Mouse (Mus musculus): Measurements from ENCODE around the gene Rin1. TPM values are rescaled to one million over a fixed set of nuclear protein-coding genes. Genes with fewer than 3 reads are reported as not detected.

The Rin1 gene
- polyA plus RNA-seq, 1 experiment = 60.2 TPM

GRCm38 (mm10) chr19:5087884-5088728 lies 37.8 kb downstream of the Rin1 start, which contains the start of gene Yif1a:
Gene Yif1a, plus strand, starts transcription at chr19:5088538.
- Histone ChIP-seq H3K4me3 (ENCODE audit: insufficient read depth, low read length) (peak within 1 kb of the TSS; percentile 83), H3K27ac (ENCODE audit: insufficient read depth, low read length) (peak within 1 kb of the TSS; percentile 72), H3K4me1 (ENCODE audit: control insufficient read depth, insufficient read depth, low read length) (no peaks in the 10 kb centered on the region)
- TF ChIP-seq CTCF (IDR thresholded peaks at IDR 0.05; ENCODE audit: borderline replicate concordance, insufficient read depth, low read length) = peak; percentile 47; the same call in 1 of the 2 replicates
- peak; percentile 95 for TF ChIP-seq POLR2A (IDR thresholded peaks at IDR 0.05; ENCODE audit: low read depth, low read length)

GRCm38 (mm10) chr19:5089324-5089723 lies 39.0 kb downstream of the Rin1 start:
- Histone ChIP-seq H3K4me3 (ENCODE audit: insufficient read depth, low read length) (peak overlapping the region; percentile 83), H3K4me1 (ENCODE audit: control insufficient read depth, insufficient read depth, low read length) (0 out of 2 replicates have a peak, but pooled peaks cover 2% of the 10 kb centered on the region), H3K27ac (ENCODE audit: insufficient read depth, low read length) (no peak overlapping the region)
- no peak for TF ChIP-seq POLR2A (IDR thresholded peaks at IDR 0.05; ENCODE audit: low read depth, low read length)
- no peak for TF ChIP-seq CTCF (IDR thresholded peaks at IDR 0.05; ENCODE audit: borderline replicate concordance, insufficient read depth, low read length)

GRCm38 (mm10) chr19:5092083-5092482 lies 41.8 kb downstream of the Rin1 start:
- TF ChIP-seq CTCF (IDR thresholded peaks at IDR 0.05; ENCODE audit: borderline replicate concordance, insufficient read depth, low read length) = no peak
- no peak for TF ChIP-seq POLR2A (IDR thresholded peaks at IDR 0.05; ENCODE audit: low read depth, low read length)
- H3K27ac ChIP-seq (ENCODE audit: insufficient read depth, low read length) = no peak overlapping the region
- no peak overlapping the region for H3K4me3 ChIP-seq (ENCODE audit: insufficient read depth, low read length)
- H3K4me1 ChIP-seq (ENCODE audit: control insufficient read depth, insufficient read depth, low read length) = 0 out of 2 replicates have a peak, but pooled peaks cover 2% of the 10 kb centered on the region

- TF ChIP-seq POLR2A (IDR thresholded peaks at IDR 0.05; ENCODE audit: low read depth, low read length) = no peak
- no peak for TF ChIP-seq CTCF (IDR thresholded peaks at IDR 0.05; ENCODE audit: borderline replicate concordance, insufficient read depth, low read length)
- H3K4me3 ChIP-seq (ENCODE audit: insufficient read depth, low read length) = no peak overlapping the region
- peaks cover 2% of the 10 kb centered on the region; the same call in 1 of the 2 replicates for H3K4me1 ChIP-seq (ENCODE audit: control insufficient read depth, insufficient read depth, low read length)
- no peak overlapping the region for H3K27ac ChIP-seq (ENCODE audit: insufficient read depth, low read length)
These were observed 43.4 kb downstream of the Rin1 start for GRCm38 (mm10) chr19:5093481-5094242.

- no peak overlapping the region for H3K4me3 ChIP-seq (ENCODE audit: insufficient read depth, low read length)
- no peak overlapping the region for H3K27ac ChIP-seq (ENCODE audit: insufficient read depth, low read length)
- H3K4me1 ChIP-seq (ENCODE audit: control insufficient read depth, insufficient read depth, low read length) = peaks cover 2% of the 10 kb centered on the region; the same call in 1 of the 2 replicates
- TF ChIP-seq CTCF (IDR thresholded peaks at IDR 0.05; ENCODE audit: borderline replicate concordance, insufficient read depth, low read length) (peak; percentile 65), POLR2A (IDR thresholded peaks at IDR 0.05; ENCODE audit: low read depth, low read length) (no peak; the same call in none of the 2 replicates)
These were observed 44.0 kb downstream of the Rin1 start for GRCm38 (mm10) chr19:5094243-5094632.

- Histone ChIP-seq H3K27ac (ENCODE audit: insufficient read depth, low read length) (no peak overlapping the region), H3K4me1 (ENCODE audit: control insufficient read depth, insufficient read depth, low read length) (peaks cover 2% of the 10 kb centered on the region; the same call in 1 of the 2 replicates), H3K4me3 (ENCODE audit: insufficient read depth, low read length) (no peak overlapping the region)
- TF ChIP-seq CTCF (IDR thresholded peaks at IDR 0.05; ENCODE audit: borderline replicate concordance, insufficient read depth, low read length) (no peak), POLR2A (IDR thresholded peaks at IDR 0.05; ENCODE audit: low read depth, low read length) (no peak)
These were observed 44.6 kb downstream of the Rin1 start for GRCm38 (mm10) chr19:5094746-5095417.

- Histone ChIP-seq H3K4me3 (ENCODE audit: insufficient read depth, low read length) (no peak overlapping the region), H3K27ac (ENCODE audit: insufficient read depth, low read length) (no peak overlapping the region), H3K4me1 (ENCODE audit: control insufficient read depth, insufficient read depth, low read length) (peaks cover 2% of the 10 kb centered on the region; the same call in 1 of the 2 replicates)
- TF ChIP-seq POLR2A (IDR thresholded peaks at IDR 0.05; ENCODE audit: low read depth, low read length) = no peak; the same call in 1 of the 2 replicates
- no peak for TF ChIP-seq CTCF (IDR thresholded peaks at IDR 0.05; ENCODE audit: borderline replicate concordance, insufficient read depth, low read length)
These were observed 45.7 kb downstream of the Rin1 start for GRCm38 (mm10) chr19:5095887-5096474.

GRCm38 (mm10) chr19:5097521-5098362 lies 47.5 kb downstream of the Rin1 start:
- no peak for TF ChIP-seq CTCF (IDR thresholded peaks at IDR 0.05; ENCODE audit: borderline replicate concordance, insufficient read depth, low read length)
- TF ChIP-seq POLR2A (IDR thresholded peaks at IDR 0.05; ENCODE audit: low read depth, low read length) = no peak
- H3K4me3 ChIP-seq (ENCODE audit: insufficient read depth, low read length) = peak overlapping the region; percentile 8; the same call in 1 of the 2 replicates
- H3K4me1 ChIP-seq (ENCODE audit: control insufficient read depth, insufficient read depth, low read length) = peaks cover 2% of the 10 kb centered on the region; the same call in 1 of the 2 replicates
- H3K27ac ChIP-seq (ENCODE audit: insufficient read depth, low read length) = no peak overlapping the region

Data from embryonic fibroblast, embryonic 13.5 days (primary cell).